Mouse (Mus musculus): ENCODE data around the gene Il31ra.

DNA sequence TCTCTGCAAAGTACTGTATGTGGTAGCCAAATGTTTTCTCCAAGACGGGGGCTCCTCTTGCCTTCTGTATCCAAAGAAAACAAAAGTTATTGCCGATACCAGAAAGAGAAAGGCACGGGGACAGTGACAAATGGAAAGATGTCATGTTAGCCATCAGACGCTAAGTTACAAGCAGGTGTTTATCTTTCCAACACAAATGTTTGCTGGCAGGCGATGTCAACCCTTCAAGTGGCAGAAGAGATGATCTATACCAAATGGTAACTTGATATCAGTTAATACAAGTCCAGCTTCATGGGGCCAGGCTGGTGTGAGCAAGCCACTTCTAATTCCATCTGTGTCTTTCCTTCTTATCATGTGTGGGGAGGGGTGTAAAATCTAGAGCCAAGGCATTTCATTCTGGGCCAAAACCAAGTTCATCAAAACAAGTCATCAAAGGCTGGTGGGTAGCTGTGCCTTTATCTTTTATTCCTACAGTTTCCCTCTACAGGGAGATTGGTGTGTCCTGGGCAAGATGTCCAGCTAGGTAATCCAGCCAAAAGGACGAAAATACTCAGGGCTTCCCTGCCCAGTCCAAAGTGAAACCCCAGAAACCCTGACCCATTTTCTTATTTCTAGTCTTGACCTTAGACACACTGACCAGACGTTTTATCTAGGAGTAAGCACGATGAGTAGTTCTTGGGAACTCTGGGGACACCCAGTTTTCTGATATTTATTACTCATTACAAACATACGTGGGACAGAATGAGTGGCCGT is 52.8 kb downstream of the Il31ra start:
- TF ChIP-seq CTCF (IDR thresholded peaks at IDR 0.05; ENCODE audit: control insufficient read depth, insufficient read depth, insufficient replicate concordance, low read depth, low read length): no peak
- TF ChIP-seq POLR2A (IDR thresholded peaks at IDR 0.05; ENCODE audit: control insufficient read depth, low read depth, low read length): no peak
